Mouse (Mus musculus) megakaryocyte, embryonic 14.5 days (primary cell): ENCODE data around the gene Trpv1.

Experiments used
- FLI1 ChIP-seq: IDR thresholded peaks from 2 replicates; pipeline ENCODE4 v1.6.1; 2012; ENCODE audit warnings: low read length, inconsistent platforms, mixed read lengths
- GATA1 ChIP-seq: IDR thresholded peaks from 3 replicates; pipeline ENCODE4 v1.6.1; 2012; ENCODE audit warnings: mixed read lengths, low read length, inconsistent platforms, borderline replicate concordance

DNA sequence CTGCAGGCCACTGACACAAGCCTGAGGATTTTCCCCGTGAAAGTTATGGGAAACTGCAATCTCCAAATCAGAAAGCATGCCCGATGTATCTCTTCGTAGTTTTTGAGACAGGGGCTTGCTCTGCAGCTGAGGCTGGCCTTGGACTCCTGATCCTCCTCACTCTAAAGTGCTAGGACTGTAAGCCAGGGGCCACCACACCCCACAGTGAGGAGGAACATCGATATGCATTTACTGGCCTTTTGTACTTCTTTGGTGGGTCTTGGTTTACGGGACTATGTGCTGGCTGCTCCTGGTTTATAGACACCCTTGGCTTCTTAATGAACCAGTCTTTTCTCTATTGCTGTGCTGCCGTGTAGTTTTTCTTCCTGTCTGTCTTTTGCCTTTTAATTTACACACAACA is 8.1 kb downstream of the Trpv1 start:
- TF ChIP-seq GATA1: no peak
- TF ChIP-seq FLI1: no peak
